Mouse (Mus musculus) neutrophil, adult 5-6 weeks (primary cell): Measurements from ENCODE around the gene Scn4a. TPM values are rescaled to one million over a fixed set of nuclear protein-coding genes. Genes with fewer than 3 reads are reported as not detected.

Source experiments
- ATAC-seq: fragments of 151-379, 151-347 bp; 2 replicates; pipeline ENCODE4 v1.8.0; 2017; ENCODE audit warnings: mild to moderate bottlenecking, moderate TSS enrichment; ENCODE audit not compliant: insufficient number of reproducible peaks, poor library complexity, low FRiP score, severe bottlenecking; ENCODE audit errors: extremely low read depth
- total RNA-seq: library from RNA; stranded (forward); fragments of 200-1000 nt; gene quantifications from 2 replicates; pipeline ENCODE4 v1.2.3, GENCODE M21; 2017

Scn4a gene
- total RNA-seq, 1 experiment from 2014 or later: 8.0 TPM

DNA sequence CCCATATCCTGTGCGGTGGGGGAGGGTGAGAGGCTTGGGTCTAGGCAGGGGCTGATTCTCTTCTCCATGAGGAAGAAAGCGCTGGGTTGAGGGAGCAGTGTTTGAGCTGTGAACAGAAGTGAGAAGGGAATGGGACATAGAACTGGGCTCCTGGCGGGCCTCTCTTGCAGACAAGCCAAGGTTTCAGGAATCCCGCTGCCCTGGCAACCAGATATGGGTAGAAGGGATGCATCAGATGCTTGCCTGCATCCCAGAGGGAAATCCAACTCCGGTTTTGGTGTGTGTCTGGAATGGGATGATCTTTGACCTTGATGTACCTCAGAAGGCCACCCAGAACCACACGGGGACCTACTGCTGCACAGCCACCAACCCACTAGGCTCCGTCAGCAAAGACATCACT is 66.9 kb downstream of the Scn4a start:
- ATAC-seq: no peak

DNA sequence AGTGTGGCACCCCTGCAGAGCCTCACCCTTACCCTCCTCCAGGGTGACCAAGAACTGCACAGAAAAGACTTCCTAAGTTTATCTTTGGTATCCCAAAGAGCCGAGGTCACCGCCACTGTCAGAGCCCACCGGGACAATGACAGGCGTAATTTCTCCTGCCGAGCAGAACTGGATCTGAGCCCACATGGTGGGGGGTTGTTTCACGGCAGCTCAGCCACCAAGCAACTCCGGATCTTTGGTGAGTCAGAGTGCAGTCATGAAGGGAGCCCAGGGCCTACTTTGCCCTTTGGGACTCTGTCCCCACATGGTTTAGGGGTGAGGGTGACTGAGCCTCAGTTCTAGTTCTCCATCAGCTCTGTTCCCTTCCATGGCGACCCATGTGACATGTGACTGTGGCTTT is 69.0 kb downstream of the Scn4a start:
- ATAC-seq: no peak

DNA sequence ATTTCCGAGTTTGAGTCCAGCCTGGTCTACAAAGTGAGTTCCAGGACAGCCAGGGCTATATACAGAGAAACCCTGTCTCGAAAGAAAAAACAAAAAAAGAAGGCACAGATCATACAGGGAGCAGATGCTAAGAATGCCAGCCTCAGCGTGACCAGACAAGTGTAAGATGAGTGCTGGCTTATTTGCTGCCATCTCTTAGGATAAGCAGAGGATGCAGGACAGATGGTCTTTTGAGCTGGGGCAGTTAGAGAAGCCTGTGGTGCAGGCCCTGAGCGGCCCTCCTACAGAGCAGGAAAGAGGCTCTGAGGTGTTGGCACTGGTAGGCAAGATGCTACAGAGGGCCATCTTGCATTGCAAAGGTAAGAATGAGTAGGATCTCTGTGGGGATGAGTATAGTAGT is 69.7 kb downstream of the Scn4a start:
- no peak for ATAC-seq

DNA sequence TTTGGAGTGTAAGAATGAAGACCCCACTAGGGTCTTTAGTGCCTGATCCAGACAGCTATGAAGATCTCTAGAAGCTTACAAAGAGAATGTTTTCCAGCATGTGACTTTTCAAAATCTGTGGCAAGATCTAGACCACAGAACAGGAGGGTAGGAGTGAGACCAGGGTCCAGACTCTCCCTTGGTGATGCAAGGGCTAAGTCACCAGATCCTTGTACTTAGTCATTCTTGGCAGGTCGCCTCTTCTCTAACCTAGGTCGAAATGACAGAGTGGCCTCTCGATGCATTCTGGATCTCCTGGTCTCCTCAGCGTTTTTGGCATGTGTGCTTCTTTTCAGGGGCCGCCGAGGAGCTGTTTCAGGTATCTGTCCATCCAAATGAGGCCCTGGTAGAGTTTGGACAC is 70.6 kb downstream of the Scn4a start:
- ATAC-seq: no peak

DNA sequence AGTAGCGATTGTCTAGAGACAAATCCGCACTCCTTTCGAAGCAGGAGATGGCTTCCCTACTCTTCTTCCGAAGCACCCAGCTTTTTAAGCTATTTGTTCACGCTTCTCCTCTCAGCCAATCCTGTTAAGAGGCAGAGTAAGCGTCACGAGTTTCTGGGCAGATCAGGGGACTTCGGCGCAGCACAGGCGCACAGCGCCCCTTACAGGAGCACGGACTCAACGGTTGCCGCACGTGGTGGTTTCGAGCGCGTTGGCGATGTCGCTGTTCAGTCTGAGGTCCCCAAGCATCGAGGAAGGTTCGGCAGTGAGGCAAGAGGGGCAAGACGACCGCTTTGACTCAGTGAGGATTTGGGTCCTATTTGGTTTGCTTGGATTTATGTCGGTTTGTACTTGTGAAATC is 76.6 kb downstream of the Scn4a start, which contains the start of gene Tcam1:
TSS of gene Tcam1 (plus strand) at position 219 of the 400 bp plus-strand sequence.
- ATAC-seq: peak; percentile 78

DNA sequence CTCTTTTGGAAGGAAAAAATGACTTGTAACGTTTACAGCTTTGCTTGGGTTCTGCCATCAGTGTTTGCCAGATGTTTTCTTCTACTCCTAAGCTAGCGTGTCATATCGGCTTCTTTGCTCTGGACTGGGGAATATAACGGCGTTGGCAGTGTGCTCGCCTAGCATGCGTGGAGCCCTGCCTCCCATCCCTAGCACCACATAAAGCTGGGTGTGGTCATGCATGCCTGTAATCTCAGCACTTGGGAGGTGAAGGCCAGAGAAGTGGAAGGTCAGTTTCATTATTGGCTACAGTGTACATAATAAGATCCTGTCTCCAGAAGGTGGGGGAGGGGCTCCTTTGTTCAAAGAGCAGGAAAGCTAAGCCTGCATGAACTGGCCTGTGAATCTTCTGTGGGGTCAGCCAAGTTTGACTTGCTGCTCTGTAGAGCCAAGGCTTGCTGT is 78.1 kb downstream of the Scn4a start:
- no peak for ATAC-seq

DNA sequence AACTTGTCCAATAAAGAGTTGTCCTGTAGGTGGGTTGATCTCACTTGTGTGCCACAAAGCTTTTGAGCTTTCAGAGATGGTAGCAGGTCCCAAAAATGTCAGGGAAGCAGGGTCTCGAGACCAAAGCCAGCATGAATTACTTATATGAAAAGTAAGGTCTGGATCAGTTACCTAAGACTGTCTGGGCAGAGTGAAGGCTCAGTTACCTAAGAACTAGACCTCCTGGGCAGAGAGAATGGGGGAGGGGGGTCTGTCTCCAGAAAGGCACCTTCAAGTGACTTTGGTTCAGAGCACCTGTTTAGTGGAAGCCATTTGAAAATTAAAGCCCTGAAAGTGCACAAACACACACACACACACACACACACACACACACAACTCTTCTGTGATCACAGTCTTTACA is 78.7 kb downstream of the Scn4a start:
- no peak for ATAC-seq

DNA sequence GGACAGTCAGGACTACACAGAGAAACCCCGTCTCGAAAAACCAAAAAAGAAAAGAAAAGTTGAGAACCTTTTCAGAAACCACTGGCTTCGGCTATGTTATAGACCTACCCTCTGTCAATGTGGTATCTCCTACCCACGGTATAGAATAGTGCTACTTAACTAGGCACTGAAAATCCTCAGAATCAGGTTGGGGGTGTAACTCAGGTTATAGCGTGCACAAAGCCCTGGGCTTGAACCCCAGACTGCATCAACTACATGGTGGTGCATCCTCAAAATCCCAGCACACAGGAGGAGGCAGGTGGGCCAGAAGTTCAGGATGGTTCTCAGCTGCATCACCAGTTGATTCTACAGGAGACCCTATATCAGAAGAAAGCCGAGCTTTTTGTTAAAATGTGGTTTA is 79.3 kb downstream of the Scn4a start:
- no peak for ATAC-seq

DNA sequence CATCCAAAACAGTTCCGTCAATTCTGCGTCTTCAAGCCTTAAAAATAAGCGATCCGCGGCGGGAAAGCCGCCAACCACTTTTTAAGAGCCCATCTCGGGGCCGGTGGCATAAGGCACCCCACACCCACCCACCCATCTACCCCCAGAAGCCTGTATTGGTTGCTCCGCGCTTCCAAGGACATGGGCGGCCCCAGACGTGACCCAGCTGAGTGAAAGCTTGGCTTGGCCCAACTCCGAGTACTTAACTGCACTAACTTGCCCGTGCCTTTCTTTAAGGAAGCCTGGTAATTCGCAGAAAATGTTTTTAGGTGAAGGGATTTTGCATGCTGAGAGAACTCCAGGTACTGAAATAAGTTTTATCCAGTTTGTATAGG is 79.8 kb downstream of the Scn4a start:
- ATAC-seq: no peak

DNA sequence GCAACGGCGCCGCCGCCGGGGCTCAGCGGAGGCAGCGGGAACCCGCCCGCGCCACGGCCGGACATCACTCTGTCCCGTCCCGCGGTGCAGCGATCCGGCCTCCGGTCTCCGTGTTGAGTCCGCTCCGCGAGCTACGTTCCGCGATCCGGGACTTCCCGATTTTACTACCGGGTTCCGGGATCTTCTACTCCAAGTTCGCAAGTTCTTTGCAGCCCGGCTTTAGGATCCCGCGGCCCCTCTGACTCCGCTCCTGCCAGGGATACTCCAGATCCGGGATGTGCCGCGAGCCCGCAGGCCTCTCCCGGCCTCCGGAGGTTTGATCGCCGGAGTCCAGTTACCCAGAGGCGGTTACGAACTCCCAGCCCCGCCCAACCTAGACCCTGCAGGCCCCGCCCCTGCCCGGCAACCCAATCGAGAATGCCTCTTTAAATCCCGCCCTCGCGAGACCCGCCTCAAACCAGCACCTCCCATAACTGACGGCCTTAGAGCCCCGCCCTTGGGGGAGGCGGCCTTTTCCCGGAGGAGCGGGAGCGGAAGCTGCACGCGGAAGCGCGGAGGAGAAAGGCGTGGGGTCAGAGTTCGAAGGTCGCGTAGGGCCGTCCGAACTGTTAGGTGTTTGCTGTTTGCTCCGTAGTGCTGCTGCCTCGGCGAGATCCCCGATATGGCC is 80.3 kb downstream of the Scn4a start, which contains the start of gene Smarcd2:
TSS of gene Smarcd2 (minus strand) at position 329 of the 667 bp plus-strand sequence.
- ATAC-seq: peak; percentile 82

DNA sequence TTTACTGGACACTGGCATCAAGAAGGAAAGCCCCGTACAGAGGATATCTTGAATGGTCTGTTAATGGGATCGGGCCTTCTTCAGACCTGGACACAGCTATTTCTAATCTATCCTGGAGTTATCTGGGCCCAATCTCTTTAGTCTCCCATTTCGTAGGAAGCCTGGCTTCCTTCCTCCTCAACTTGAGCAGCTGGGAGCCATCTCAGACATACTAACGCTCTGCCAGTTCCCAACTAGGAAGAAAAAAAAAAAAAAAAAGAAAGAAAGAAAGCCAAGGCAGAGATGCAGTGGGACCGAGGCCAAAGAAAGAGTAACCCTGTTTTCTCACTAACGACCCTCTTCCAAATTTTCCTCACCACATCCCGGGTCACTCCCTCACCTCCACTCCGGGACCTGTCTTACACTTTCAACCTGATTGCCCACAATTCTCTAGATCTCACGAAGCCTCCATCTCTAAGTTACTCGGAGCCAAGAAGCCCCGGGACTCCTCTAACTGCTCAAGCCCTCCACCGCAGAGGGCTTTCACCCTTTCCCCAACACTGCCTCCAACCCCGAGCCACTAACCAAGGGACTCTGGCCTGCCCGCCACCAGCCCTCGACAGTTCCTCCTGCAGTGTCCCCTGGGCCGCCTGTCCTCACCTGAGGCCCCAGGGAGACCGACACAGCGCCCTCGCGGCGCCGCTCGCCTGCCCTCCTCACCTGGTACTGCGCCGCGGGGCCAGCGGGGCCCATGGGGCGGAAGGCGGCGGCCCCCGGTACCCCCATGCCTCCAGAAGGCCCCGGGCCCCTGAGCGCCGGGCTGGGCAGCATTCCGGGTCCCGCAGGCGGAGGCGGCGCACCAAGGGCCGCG is 81.1 kb downstream of the Scn4a start:
- no peak for ATAC-seq

DNA sequence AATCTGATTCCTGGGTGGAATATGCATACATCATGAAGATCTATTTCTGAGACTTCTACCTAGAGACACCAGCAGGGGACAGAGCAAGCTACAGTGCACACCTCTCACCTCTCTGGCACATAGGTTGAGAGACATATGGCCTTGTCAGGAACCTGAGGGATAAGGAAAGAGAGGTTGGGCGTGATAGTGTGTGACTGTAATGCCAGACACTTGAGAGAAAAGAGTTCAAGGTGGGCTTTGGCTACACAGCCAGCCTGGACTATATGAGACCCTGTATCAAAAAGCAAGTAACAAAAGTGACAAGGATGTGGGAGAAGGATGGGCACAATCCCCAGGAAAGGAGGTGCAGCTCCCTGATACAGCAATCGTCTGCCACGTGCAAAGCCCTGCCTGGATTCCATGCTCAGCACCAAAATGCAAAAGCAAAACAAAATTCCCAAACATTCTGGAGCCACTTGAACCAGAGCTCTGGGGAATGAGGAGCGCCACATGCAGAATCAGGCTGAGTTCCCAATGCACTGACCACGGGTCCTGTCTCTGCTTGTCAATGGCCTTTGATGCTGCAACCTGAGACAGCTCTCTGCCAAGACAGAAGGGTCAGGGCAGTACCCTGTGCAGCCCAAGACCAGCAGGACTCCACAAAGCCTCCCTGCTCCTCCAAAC is 81.8 kb downstream of the Scn4a start:
- no peak for ATAC-seq

DNA sequence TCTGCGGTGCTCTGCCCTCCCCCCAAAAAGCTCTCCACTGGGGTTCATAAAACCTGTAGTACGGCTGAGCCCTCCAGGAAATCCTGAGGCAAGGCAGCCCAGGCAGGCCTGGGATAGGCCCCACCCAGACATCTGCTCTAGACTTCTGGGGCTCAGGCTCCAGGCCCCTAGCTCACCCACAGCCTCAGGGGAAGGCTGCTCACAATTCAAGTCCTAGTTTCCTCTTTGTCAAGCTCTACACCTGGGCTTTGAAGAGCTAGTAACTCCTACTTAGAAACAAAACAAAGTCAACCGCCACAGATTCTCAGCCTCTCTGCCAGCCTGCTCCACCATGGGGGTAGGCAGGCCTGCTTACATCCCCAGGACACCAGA is 84.0 kb downstream of the Scn4a start:
- no peak for ATAC-seq

Other genes starting within 250 kb of the Scn4a start
- gene Gm10840, start 192.4 kb downstream of the Scn4a start, total RNA-seq: 2.4 and 4.1 TPM in 2 replicates
- 145 and 154 TPM in 2 replicates for gene Limd2, start 192.4 kb downstream of the Scn4a start, total RNA-seq
- gene Strada, start 151.1 kb downstream of the Scn4a start, total RNA-seq: 34.6 and 36.5 TPM in 2 replicates
- gene Ccdc47, start 136.9 kb downstream of the Scn4a start, total RNA-seq: 109 and 118 TPM in 2 replicates
- gene Ddx42, start 136.4 kb downstream of the Scn4a start, total RNA-seq: 106 and 126 TPM in 2 replicates
- 60.0 and 63.8 TPM in 2 replicates for gene Ftsj3, start 97.2 kb downstream of the Scn4a start, total RNA-seq
- gene Psmc5, start 97.1 kb downstream of the Scn4a start, total RNA-seq: 53.5 and 58.3 TPM in 2 replicates
- gene Smarcd2, start 80.3 kb downstream of the Scn4a start, total RNA-seq: 241 and 253 TPM in 2 replicates
- not detected in 2 replicates for gene Tcam1, start 76.6 kb downstream of the Scn4a start, total RNA-seq
- gene Gh, start 51.4 kb downstream of the Scn4a start, total RNA-seq: 0.70 and 2.7 TPM in 2 replicates
- 904 and 938 TPM in 2 replicates for gene Cd79b, start 38.5 kb downstream of the Scn4a start, total RNA-seq
- not detected in 2 replicates for gene Prr29, start 12.2 kb upstream of the Scn4a start, total RNA-seq
- gene Icam2, start 34.8 kb upstream of the Scn4a start, total RNA-seq: 114 and 128 TPM in 2 replicates
- 18.6 and 23.6 TPM in 2 replicates for gene Ern1, start 134.6 kb upstream of the Scn4a start, total RNA-seq